Comparison of ENCODE assay signal across 1 mouse cellular context in genomic region chr9:64758052-64758451, GRCm38 (mm10).
TF ChIP-seq lines count a peak whose summit lies in the region.

No protein-coding gene starts in this region.

TF ChIP-seq in CH12.LX, 34 proteins besides CTCF, POLR2A, EP300 and RAD21 (continued from another document):
- TF ChIP-seq RCOR1 (conservative IDR thresholded peaks at IDR 0.05; ENCODE audit: low read depth, low read length) (no peak), CHD1 (IDR thresholded peaks at IDR 0.05; ENCODE audit: low read depth, low read length) (no peak), KAT2A (IDR thresholded peaks at IDR 0.05; ENCODE audit: insufficient replicate concordance, low read length) (no peak), USF2 (conservative IDR thresholded peaks at IDR 0.05; ENCODE audit: low read depth, low read length) (no peak), ZC3H11A (IDR thresholded peaks at IDR 0.05; ENCODE audit: low read depth, low read length) (no peak), HCFC1 (IDR thresholded peaks at IDR 0.05; ENCODE audit: low read depth, low read length) (no peak), JUN (IDR thresholded peaks at IDR 0.05; ENCODE audit: insufficient read depth, low read depth, low read length) (no peak), BHLHE40 (IDR thresholded peaks at IDR 0.05; ENCODE audit: low read depth, low read length) (no peak), NRF1 (IDR thresholded peaks at IDR 0.05; ENCODE audit: low read depth, low read length) (no peak), MEF2A (IDR thresholded peaks at IDR 0.05; ENCODE audit: borderline replicate concordance, low read depth, low read length) (no peak), MAZ (IDR thresholded peaks at IDR 0.05; ENCODE audit: low read depth, low read length) (no peak), MYC (IDR thresholded peaks at IDR 0.05; ENCODE audit: low read depth, low read length) (no peak)
